Mouse (Mus musculus): Measurements from ENCODE around the gene Fignl1. TPM values are rescaled to one million over a fixed set of nuclear protein-coding genes. Genes with fewer than 3 reads are reported as not detected.

The Fignl1 gene
- polyA plus RNA-seq, 1 experiment, result 24.9 TPM

DNA sequence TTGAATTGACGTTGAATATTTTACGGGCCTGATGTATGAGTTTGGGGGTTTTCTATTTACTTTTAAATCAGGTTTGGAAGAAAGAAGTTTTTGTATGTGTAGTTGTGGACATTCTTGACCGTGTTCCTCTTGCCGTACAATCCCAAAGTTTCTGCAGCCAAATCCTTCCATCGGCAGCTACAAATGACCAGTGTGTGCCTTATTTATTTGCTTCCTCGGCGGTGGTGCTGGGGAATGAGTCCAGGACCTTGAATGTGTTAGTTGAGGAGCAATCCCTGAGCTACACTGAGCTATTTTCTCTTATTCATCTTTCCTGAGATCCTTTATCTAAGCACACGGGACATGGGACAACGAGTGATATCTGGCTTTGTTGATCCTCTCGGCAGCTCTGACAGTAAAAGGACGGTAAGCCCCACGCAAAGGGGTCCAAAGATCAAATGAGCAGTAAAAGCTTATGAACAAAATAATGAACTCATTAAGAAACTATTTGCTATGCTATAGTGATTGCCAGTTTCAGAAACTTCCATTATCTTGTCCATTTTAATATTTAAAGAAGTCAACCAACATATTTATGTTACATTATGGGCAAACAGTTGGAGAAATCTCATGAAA lies 22.2 kb upstream of the Fignl1 start:
- WGBS, result 83% methylated on average over 12 of the region's 12 CpGs
- Histone ChIP-seq H3K4me1 (ENCODE audit: control insufficient read depth, insufficient read depth, low read length) (no peaks in the 10 kb centered on the region; the same call in 1 of the 2 replicates), H3K4me3 (replicated peaks; ENCODE audit: control insufficient read depth, low read depth, low read length) (no peak overlapping the region), H3K27ac (ENCODE audit: control insufficient read depth, insufficient read depth, low read depth, low read length, poor library complexity) (no peak overlapping the region)
- TF ChIP-seq POLR2A (IDR thresholded peaks at IDR 0.05; ENCODE audit: borderline replicate concordance, control insufficient read depth, low read depth, low read length), result no peak
- TF ChIP-seq CTCF (IDR thresholded peaks at IDR 0.05; ENCODE audit: control insufficient read depth, insufficient read depth, low read length), result no peak

DNA sequence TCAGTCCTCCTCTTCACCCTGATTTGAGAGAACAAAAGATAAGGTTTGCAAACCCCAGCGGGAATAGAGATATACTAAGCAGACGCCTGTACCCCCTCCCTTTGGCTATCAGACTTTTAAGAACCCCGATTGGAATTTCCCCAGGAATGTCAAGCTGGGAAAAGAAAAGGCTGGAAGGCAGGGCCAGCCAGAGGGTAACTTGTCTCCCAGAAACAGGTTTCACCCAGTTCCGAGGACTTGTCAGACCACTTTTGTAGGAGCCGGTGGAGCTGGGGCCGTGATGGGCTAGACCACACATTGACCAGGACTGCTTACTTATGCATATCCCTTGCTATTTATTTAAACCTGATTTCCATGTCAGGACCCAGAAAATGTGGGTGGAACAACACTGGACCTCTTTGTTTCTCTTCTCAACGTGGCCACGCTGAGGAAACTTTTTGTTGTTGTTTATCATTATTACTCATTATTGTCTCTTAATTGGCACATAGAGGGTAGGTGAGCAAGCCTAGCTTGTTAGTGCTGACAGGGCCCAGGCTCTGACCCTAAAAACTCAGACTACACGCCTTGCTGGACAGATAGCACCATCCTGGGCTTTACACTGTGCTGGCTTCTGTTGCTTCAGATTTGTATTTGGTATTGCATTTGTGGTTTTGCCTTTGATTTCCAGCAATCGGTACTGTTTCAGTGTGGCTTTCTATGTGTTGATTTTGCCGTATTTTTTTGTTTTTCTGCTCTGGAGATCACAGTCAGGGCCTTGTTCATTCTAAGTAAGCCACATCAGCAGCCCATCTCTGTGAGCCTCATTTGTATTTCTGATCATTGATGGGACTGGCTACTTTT lies 20.6 kb upstream of the Fignl1 start:
- TF ChIP-seq CTCF (IDR thresholded peaks at IDR 0.05; ENCODE audit: control insufficient read depth, insufficient read depth, low read length) (no peak), POLR2A (IDR thresholded peaks at IDR 0.05; ENCODE audit: borderline replicate concordance, control insufficient read depth, low read depth, low read length) (no peak)
- Histone ChIP-seq H3K27ac (ENCODE audit: control insufficient read depth, insufficient read depth, low read depth, low read length, poor library complexity) (no peak overlapping the region), H3K4me3 (replicated peaks; ENCODE audit: control insufficient read depth, low read depth, low read length) (no peak overlapping the region), H3K4me1 (ENCODE audit: control insufficient read depth, insufficient read depth, low read length) (no peaks in the 10 kb centered on the region)
- WGBS, result 71% methylated on average over 11 of the region's 11 CpGs

DNA sequence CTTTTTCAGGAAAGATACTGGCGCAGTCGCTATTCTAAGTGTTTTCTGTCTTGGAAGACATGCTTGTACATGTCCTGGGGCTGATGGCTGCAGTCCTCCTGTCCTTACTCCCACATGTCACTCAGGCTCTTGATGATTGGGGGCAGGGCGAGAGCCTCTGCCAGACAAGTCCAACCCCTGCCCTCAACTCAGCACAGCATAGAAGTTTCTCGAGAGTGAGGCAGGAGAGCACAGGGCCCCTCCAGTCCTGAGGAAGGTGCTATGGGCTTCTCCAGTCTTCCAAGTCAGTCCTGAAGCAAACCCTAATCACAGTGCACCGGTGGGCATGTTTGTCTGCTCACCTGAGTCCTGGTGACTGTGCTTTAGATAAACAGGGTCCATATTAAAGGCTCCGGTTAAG lies 20.0 kb upstream of the Fignl1 start:
- TF ChIP-seq CTCF (IDR thresholded peaks at IDR 0.05; ENCODE audit: control insufficient read depth, insufficient read depth, low read length), result no peak
- TF ChIP-seq POLR2A (IDR thresholded peaks at IDR 0.05; ENCODE audit: borderline replicate concordance, control insufficient read depth, low read depth, low read length), result no peak
- no peaks in the 10 kb centered on the region for H3K4me1 ChIP-seq (ENCODE audit: control insufficient read depth, insufficient read depth, low read length)
- WGBS, result 59% methylated on average over 6 of the region's 6 CpGs
- no peak overlapping the region for H3K4me3 ChIP-seq (replicated peaks; ENCODE audit: control insufficient read depth, low read depth, low read length)
- H3K27ac ChIP-seq (ENCODE audit: control insufficient read depth, insufficient read depth, low read depth, low read length, poor library complexity), result no peak overlapping the region

DNA sequence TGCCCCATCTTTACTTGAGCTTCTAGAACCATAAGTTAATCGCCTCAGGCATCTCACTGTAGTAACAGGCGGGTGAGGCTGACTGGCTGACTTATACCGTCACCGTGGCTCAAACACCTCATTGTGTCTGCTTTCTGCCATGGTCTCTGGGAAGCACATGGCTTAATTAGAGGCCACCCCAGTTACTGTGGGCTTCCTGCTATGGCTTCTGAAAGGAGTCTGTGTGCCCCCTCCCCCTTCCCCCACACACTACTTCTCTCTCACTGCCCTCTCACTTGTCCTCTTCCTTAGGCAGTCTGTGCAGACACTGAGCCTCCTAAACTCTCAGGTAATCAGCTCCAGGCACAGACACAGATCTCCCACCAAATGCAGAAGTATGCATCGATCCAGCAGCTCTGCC lies 19.5 kb upstream of the Fignl1 start:
- no peak overlapping the region for H3K27ac ChIP-seq (ENCODE audit: control insufficient read depth, insufficient read depth, low read depth, low read length, poor library complexity)
- no peaks in the 10 kb centered on the region for H3K4me1 ChIP-seq (ENCODE audit: control insufficient read depth, insufficient read depth, low read length)
- TF ChIP-seq CTCF (IDR thresholded peaks at IDR 0.05; ENCODE audit: control insufficient read depth, insufficient read depth, low read length) (no peak), POLR2A (IDR thresholded peaks at IDR 0.05; ENCODE audit: borderline replicate concordance, control insufficient read depth, low read depth, low read length) (no peak)
- WGBS, result 35% methylated on average over 5 of the region's 5 CpGs
- no peak overlapping the region for H3K4me3 ChIP-seq (replicated peaks; ENCODE audit: control insufficient read depth, low read depth, low read length)

DNA sequence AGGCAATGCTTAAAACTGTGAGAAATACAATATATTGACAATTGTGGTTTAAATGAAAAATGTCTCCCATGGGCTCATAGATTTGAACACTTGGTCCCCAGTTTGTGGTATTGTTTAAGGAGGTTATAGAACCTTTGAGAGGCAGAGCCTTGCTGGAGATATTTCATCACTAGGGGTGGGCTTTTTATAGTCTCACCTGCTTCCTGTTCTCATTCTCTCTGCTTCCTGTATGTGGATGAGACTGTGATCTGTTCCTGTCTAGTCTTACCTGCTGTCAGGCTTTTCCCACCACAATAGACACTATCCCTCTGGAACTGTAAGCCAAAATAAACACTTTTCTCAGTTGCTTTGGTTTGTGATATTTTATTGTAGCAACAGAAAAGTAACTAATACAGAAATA lies 17.7 kb upstream of the Fignl1 start:
- Histone ChIP-seq H3K4me3 (replicated peaks; ENCODE audit: control insufficient read depth, low read depth, low read length) (no peak overlapping the region), H3K4me1 (ENCODE audit: control insufficient read depth, insufficient read depth, low read length) (no peaks in the 10 kb centered on the region), H3K27ac (ENCODE audit: control insufficient read depth, insufficient read depth, low read depth, low read length, poor library complexity) (no peak overlapping the region)
- TF ChIP-seq CTCF (IDR thresholded peaks at IDR 0.05; ENCODE audit: control insufficient read depth, insufficient read depth, low read length) (no peak), POLR2A (IDR thresholded peaks at IDR 0.05; ENCODE audit: borderline replicate concordance, control insufficient read depth, low read depth, low read length) (no peak)

DNA sequence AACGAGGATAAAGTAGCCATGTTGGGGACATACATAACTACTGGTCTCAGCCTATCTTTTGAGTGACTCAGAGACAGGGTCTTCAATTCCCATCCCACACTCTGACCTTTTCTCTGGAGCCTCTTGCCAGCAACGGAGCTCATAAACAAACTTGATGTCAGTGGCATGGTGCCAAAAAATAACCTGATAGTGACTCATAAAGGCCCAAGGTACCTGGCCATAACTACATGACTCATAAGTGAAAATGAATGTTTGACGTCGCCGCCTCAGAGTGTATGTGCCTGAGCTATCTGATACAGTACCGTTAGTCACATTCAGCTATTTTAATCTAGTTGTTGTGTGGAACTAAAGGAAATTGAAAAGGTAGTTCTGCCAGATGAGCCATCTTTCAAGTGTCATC lies 16.9 kb upstream of the Fignl1 start:
- TF ChIP-seq POLR2A (IDR thresholded peaks at IDR 0.05; ENCODE audit: borderline replicate concordance, control insufficient read depth, low read depth, low read length) (no peak), CTCF (IDR thresholded peaks at IDR 0.05; ENCODE audit: control insufficient read depth, insufficient read depth, low read length) (no peak)
- Histone ChIP-seq H3K4me1 (ENCODE audit: control insufficient read depth, insufficient read depth, low read length) (no peaks in the 10 kb centered on the region), H3K4me3 (replicated peaks; ENCODE audit: control insufficient read depth, low read depth, low read length) (no peak overlapping the region), H3K27ac (ENCODE audit: control insufficient read depth, insufficient read depth, low read depth, low read length, poor library complexity) (no peak overlapping the region)
- 82% methylated on average over 6 of the region's 6 CpGs for WGBS

DNA sequence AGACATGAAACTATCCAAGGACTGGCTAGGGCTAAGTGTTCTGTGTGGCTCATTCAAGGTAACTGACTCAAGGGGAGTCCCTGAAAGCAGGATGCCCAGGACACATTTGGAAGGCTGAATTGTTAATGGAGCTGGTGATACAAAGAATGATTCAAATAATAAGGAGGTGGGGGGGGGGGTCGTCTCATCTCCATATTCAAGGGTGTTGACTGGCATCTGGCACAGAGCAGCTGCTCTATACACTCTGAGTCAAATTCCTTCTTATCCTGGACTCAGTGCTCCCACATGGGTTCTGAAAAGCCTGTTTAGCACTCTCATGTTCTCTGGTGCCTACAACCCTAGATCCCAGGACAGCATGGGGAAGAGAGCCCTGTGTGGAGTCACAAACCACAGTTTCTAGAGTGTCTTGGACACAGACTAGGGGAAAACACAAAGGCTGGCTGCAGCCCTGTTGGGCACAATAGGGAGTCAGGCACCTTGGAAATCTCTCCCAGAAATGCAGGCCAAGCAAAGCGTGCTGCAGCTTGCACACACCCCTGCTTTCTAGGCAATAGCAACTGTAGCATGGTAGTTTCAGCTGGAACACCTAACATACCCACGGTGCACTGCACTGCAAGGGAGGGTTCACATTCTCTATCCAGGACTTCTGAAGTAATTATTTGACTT lies 16.3 kb upstream of the Fignl1 start:
- Histone ChIP-seq H3K4me1 (ENCODE audit: control insufficient read depth, insufficient read depth, low read length) (no peaks in the 10 kb centered on the region), H3K4me3 (replicated peaks; ENCODE audit: control insufficient read depth, low read depth, low read length) (no peak overlapping the region), H3K27ac (ENCODE audit: control insufficient read depth, insufficient read depth, low read depth, low read length, poor library complexity) (no peak overlapping the region)
- whole genome bisulfite sequencing, result 73% methylated on average over 3 of the region's 3 CpGs
- no peak for TF ChIP-seq CTCF (IDR thresholded peaks at IDR 0.05; ENCODE audit: control insufficient read depth, insufficient read depth, low read length)
- no peak for TF ChIP-seq POLR2A (IDR thresholded peaks at IDR 0.05; ENCODE audit: borderline replicate concordance, control insufficient read depth, low read depth, low read length)
